Mouse (Mus musculus) heart, postnatal 10 days (tissue): ENCODE data around the gene Mms19. TPM values are rescaled to one million over a fixed set of nuclear protein-coding genes. Genes with fewer than 3 reads are reported as not detected.
A peak's percentile ranks its signal among the peaks of the same experiment; 100 is the strongest.

Experiments used
- DNase-seq, 2 experiments: peaks; one replicate each; pipeline ENCODE4 v3.0.0; 2021
- intact Hi-C: fragments of 180-260 bp; cut with DNase I; formaldehyde crosslinking; loops from one replicate; pipeline ENCODE4 v1.15.1; 2025
- total RNA-seq, 2 experiments: library from RNA; stranded (reverse); gene quantifications; 2 replicates each; pipeline ENCODE4 v1.2.3; 2021

Mms19 gene
- 10 to 100 TPM; 18.3 to 25.9 TPM for total RNA-seq

GRCm38 (mm10) chr19:41980819-41981594 is at the start of gene Mms19:
TSS of gene Mms19 (minus strand) at chr19:41981157.
- DNase-seq, result peak; percentile 99
- intact Hi-C loops, result loop anchor here (1.0 to 5.0 kb wide), 3 partner anchors 40 to 166 kb away; partner anchors contain the start of genes Marveld1 and Pgam1

GRCm38 (mm10) chr19:42026158-42026557 is 45.2 kb upstream of the Mms19 start:
- peak; percentile 90 to 91 for DNase-seq
- intact Hi-C loops, result loop anchor here (2.0 to 5.0 kb wide), 4 partner anchors 43 to 127 kb away; partner anchors contain the start of gene Pgam1

DNA sequence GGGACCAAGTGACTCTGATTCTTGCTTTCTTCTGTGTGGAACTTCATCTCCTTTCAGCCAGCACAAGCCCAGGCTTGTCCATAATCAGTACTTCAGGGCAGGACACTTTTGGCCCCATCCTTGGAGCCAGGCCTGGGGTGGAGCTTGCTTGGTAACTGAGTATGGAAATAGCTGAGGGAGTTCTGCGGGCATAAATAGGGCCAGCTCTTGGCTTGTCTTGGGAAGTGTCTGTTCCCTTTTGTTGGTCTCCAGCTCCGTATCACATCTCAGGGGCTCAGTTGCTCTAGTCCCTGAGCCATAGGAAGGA is 41.5 kb upstream of the Mms19 start:
- intact Hi-C loops, result no loop called here
- DNase-seq, result peak in 1 of 2 experiments; percentile 28

DNA sequence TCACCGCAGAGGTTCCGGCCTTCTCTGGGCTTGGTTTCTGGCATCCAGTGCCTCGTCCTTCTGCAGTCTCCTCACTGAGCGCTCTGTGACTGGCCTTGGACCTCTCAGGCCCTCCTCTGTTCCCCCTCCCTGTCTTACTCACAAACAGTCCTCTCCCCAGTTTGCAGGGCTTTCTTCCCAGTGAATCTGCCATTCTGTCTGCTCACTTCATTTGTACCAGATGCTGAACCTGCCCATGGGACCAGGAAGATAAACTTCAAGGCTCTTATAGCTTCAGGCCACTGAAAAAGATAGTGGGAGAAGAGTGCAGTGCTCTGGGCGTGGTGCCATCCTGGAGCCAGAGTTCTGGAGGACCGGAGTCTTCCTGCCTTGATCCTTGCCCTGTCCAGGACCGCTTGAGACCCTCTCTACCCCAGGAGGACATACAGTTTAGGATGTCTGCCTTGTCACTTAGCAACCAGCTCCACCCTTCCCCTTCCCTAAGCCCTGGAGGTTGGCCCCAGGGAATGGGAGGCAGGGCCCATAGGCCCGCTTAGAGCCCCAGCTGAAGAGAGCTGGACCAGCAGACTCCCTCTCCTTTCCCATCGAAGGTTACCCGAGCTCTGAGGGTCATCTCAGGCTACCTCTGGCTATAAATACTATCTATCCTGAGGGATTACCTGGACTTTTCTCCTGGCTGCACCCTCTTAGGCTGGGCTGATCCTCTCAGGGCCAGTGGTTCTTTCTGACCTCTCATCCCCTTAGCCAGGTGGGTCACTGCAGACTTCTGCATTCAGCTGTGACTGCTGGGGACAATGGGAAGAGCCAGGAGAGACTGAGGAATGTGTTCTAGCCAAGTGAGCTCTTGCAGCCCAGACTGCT is 41.0 kb upstream of the Mms19 start:
- DNase-seq, result peak in 1 of 2 experiments; percentile 56
- intact Hi-C loops, result loop anchor here (1.0 kb wide), 1 partner anchor 42 kb away; no protein-coding TSS in a partner anchor

- intact Hi-C loops, result no loop called here
- no peak for DNase-seq
Measured at GRCm38 (mm10) chr19:42019011-42019522, 38.1 kb upstream of the Mms19 start.

- intact Hi-C loops, result no loop called here
- DNase-seq, result peak; percentile 84 to 86
Measured at GRCm38 (mm10) chr19:42017399-42018247, 36.7 kb upstream of the Mms19 start.

DNA sequence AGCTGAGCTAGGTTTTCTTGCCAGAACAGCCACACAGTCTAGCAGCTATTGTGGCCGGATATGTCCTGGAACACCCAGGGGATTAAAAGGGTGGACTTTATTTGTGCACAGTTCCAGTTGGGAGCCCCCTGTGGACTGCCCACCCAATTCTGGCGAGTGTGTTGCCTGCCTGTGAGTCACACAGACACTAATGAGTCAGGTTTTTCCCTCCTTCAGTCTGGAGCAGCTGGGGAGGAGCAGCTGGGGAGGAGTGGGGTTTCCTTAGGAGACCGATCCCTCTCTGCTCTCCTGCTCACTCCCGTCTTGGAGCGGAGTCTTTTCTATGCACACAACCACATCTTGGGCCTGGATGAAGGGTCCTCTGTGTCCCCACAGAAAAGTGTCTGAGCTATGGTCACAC is 35.9 kb upstream of the Mms19 start:
- peak; percentile 67 to 72 for DNase-seq
- intact Hi-C loops, result no loop called here

GRCm38 (mm10) chr19:42016251-42016650 is 35.3 kb upstream of the Mms19 start:
- DNase-seq, result no peak
- intact Hi-C loops, result no loop called here

- intact Hi-C loops, result no loop called here
- no peak for DNase-seq
Measured at GRCm38 (mm10) chr19:42015001-42015400, 34.0 kb upstream of the Mms19 start.

- intact Hi-C loops, result no loop called here
- DNase-seq, result no peak
Measured at GRCm38 (mm10) chr19:42014231-42014825, 33.4 kb upstream of the Mms19 start.

DNA sequence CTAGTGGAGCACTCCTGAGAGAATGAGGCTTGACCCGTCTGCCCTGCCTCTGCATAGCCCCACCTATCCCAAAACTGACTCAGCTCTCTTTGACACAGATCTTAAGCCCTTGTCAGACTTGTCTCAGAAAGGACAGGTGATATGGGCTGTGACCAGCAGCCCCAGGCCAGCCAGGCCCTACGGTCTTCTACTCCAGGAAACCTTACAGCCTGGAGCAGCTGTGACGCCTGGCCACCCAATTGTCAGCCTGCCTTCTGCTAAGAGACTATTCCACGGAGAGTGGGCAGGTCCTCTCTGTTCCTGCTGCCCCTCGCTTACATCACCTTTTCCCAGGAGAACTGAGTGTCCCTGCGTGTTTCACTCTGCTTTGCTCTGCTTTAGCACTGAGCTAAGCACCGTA is 30.2 kb upstream of the Mms19 start:
- intact Hi-C loops, result no loop called here

DNA sequence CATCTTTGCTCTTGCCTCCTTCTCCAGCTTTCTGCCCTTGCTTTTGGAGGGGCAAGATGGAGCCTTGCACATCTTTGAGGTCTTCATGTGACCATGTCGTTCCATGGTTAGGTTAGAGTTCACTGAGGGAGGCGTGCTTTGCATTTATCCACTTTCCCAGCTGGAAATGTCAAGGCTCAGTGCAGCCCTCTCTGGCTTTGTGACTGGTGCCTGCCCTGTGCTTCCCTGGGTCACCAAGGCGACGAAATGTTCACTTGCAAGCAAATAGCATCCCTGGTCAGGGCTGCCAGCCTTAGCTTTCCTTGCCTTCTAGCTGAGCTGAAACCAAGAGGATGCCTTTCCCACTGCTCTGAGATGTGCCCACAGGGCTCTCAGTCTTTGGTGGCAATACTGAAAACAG is 29.5 kb upstream of the Mms19 start:
- DNase-seq, result peak in 1 of 2 experiments; percentile 7
- intact Hi-C loops, result no loop called here

More for the DNA sequence above, 30.2 kb upstream of the Mms19 start:
- no peak for DNase-seq

DNA sequence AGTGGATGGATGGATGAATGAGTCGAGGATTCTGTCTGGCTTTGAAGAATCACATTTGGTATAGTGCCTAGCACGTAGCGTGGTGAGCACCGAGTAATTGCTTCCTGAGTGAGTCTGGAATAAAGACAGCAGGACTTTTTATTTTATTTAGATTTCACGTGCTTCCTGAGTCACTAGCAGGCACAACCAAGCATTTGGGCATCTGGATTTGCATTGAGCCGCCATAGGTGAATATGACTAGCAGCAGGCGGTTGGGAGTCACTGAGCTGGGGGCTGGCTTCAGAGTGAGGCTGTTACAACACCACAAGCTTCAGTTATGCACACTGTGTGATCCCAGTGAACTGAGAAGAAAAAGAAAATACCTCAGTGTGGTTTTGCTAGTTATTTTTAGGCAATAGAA is 28.1 kb upstream of the Mms19 start:
- peak in 1 of 2 experiments; percentile 13 for DNase-seq
- intact Hi-C loops, result no loop called here

DNA sequence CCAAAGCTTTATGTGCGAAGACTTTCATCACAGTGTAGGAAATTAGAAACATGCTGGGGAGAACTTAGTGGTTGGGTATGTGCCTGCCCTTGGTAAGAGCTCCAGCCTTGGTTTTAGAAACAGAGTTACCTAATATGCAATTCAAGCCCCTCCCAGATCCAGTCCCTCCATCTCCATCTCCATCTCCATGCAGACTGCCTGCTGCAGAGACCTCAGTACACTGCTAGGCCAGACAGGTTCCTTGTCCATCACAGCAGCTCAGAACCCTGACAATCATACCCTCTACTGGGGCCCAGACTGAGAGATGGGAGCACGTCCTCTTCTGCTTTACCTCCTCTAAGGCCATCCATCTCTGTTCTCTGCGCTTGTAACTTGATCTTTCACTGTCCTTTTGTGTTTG is 27.6 kb upstream of the Mms19 start:
- intact Hi-C loops, result no loop called here

DNA sequence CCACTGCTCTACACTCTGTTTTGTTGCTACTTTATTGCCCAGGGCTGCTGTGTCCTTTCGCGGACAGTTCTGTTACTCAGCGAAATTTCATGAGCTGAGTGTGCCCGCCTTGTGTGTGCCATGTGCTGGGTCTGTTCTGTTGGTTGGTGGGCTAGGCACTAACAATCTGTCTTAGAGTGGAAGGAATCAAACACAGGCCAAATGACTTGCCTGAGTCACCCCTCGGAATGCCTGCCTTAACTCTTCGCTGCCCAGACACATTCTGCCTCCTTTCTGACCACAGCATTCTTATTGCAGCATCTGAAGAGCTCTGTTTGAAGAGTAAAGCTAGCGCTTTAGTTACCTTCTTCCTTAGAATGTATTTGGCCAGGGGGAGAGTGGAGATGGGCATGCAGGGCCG is 25.6 kb upstream of the Mms19 start:
- intact Hi-C loops, result no loop called here

More for the DNA sequence above, 27.6 kb upstream of the Mms19 start:
- DNase-seq, result peak in 1 of 2 experiments; percentile 15

GRCm38 (mm10) chr19:42005616-42006015 is 24.7 kb upstream of the Mms19 start:
- intact Hi-C loops, result no loop called here
- peak in 1 of 2 experiments; percentile 50 for DNase-seq

More for the DNA sequence above, 25.6 kb upstream of the Mms19 start:
- no peak for DNase-seq

- intact Hi-C loops, result no loop called here
Measured at GRCm38 (mm10) chr19:42004258-42004657, 23.3 kb upstream of the Mms19 start.

DNA sequence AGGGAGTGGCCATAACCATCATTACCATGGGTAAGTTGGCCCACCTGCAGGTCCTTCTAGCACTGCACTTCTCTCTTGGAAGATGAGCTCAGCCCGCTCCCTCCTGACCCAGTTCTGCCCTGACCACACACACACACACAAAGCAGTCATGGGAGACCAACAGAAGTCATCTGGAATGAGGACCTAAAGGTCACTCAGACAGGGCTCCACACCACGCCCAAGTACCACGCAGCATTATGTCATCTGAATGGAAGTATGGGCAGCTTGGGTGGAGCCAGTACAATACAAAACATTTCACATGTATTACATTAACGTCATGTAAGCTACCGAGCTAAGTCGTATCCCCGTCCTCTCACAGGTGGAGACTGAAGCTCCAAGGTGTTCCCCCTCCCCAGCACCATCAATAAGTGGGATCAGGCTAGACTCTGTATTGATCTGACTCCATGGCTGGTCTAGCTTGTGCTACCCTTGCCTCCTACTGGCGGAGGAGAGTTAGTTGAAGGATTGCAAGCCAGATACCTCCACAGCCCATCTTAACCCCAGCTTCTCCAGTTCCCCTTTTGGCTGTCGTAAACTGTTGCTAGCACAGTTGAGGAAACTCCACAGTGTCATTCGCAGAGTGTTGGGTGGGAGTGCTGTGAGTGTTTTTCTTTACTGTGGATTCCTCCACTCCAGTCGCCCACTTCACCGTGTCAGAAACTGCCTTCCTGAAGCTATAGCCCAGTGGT is 20.5 kb upstream of the Mms19 start:
- no peak for DNase-seq
- intact Hi-C loops, result no loop called here

More at GRCm38 (mm10) chr19:42004258-42004657, 23.3 kb upstream of the Mms19 start:
- peak in 1 of 2 experiments; percentile 22 for DNase-seq

- intact Hi-C loops, result no loop called here
- DNase-seq, result peak; percentile 69 to 70
Measured at GRCm38 (mm10) chr19:42000446-42000958, 19.5 kb upstream of the Mms19 start.
